Comparison of ENCODE assay signal across 9 mouse cellular contexts in the genomic region with DNA sequence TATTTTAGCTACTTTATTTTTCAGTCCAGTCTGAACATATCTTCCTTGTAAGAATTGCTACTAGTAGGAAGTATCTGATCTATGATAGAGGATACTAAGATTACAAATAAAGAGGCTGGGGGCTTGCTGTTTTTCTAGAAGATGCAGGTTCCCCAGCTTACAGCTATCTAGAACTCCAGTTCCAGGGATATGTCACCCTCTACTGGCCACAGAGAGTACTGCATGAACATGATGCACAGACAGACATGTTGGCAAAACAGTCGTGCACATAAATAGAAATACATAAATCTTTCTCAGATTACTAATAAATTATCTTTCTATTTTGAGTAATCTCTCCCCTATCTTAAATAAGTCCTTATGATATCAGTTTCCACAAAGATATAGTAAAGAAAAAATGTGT. TPM values are rescaled to one million over a fixed set of nuclear protein-coding genes. Genes with fewer than 3 reads are reported as not detected.
DNase-seq lines count a peak whose midpoint lies in the region; ATAC-seq and TF ChIP-seq lines count a peak whose summit lies in the region.
"Had no signal": no experiment of that assay in that cellular context is flagged by ENCODE, and none has a peak within 500 bp of the region (broad histone marks: within the 10 kb centered on the region; RNA-seq: fewer than 3 reads in every experiment).

No protein-coding gene starts in this region.

- DNase-seq in 416B (ENCODE audit: low read depth) = peak; percentile 75
- peak; percentile 66 to 69 for DNase-seq in adrenal gland, postnatal 36 days
- DNase-seq in kidney, postnatal 36 days = peak; percentile 70 to 88
- peak; percentile 58 to 71 for DNase-seq in lung, adult 18-20 months
- DNase-seq in right cerebral cortex, postnatal 36 days (ENCODE audit: low spot score in 2 of 2) = peak; percentile 11 to 41

- no peaks in the 10 kb centered on the region for H3K79me2 ChIP-seq in C2C12 (ENCODE audit: control insufficient read depth, insufficient read depth)

- H3ac ChIP-seq in C2C12 (ENCODE audit: control insufficient read depth, insufficient read length, low read depth) = no peak overlapping the region

- ATAC-seq in erythroblast, adult 5-6 weeks (replicated peaks; ENCODE audit: low FRiP score, poor library complexity, severe bottlenecking) = peak; percentile 79; the same call in 1 of the 2 replicates
- no peak for ATAC-seq in megakaryocyte-erythroid progenitor cell, adult 5-6 weeks (replicated peaks; ENCODE audit: low FRiP score, low TSS enrichment, poor library complexity, severe bottlenecking)

- no peaks in the 10 kb centered on the region for H3K79me3 ChIP-seq in C2C12 (ENCODE audit: low read depth)

- TF ChIP-seq CTCF in C2C12 (IDR thresholded peaks at IDR 0.05; ENCODE audit: control insufficient read depth, insufficient read depth, insufficient read length) = peak; percentile 3

- no peak overlapping the region for H3K4me3 ChIP-seq in C2C12 (ENCODE audit: insufficient read depth, poor library complexity, severe bottlenecking)
- H3K4me3 ChIP-seq: limb, embryonic 13.5 days had no signal

- no peaks in the 10 kb centered on the region for H3K36me3 ChIP-seq in C2C12 (ENCODE audit: control insufficient read depth, insufficient read depth)
- H3K36me3 ChIP-seq: limb, embryonic 13.5 days had no signal

- no peaks in the 10 kb centered on the region for H3K27me3 ChIP-seq in C2C12 (ENCODE audit: control insufficient read depth, insufficient read depth, insufficient read length)
- H3K27me3 ChIP-seq: limb, embryonic 13.5 days had no signal

TF ChIP-seq in C2C12, 6 proteins besides CTCF, POLR2A, EP300 and RAD21:
- TF ChIP-seq MYOG (IDR thresholded peaks at IDR 0.05; ENCODE audit: control insufficient read depth, extremely low read depth, insufficient read length) (no peak), MAX (IDR thresholded peaks at IDR 0.05) (no peak), USF1 (IDR thresholded peaks at IDR 0.05; ENCODE audit: low read depth) (no peak), CEBPB (IDR thresholded peaks at IDR 0.05; ENCODE audit: low read depth) (no peak), FOSL1 (IDR thresholded peaks at IDR 0.05; ENCODE audit: insufficient read depth, low read length, poor library complexity, severe bottlenecking) (no peak), MYOD1 (IDR thresholded peaks at IDR 0.05; ENCODE audit: control insufficient read depth, insufficient read length, low read depth) (no peak)

RNA-seq across cellular contexts. Expression of a gene that starts 34.8 kb away (rescaled TPM):
- polyA plus RNA-seq in C2C12 (2012; fragmentation: generic; extraction: Trizol) = not detected
- not detected for total RNA-seq in adrenal gland, postnatal 36 days (2021)
- not detected in 2 replicates for total RNA-seq in erythroblast, adult 5-6 weeks (2015; ENCODE audit: low replicate concordance)
- 44.9 TPM in 1 of 2 replicates, not detected in the other for total RNA-seq in erythroblast, adult 5-6 weeks (2017; ENCODE audit: low replicate concordance)
- total RNA-seq in megakaryocyte-erythroid progenitor cell, adult 5-6 weeks (2014; fragmentation: Nextera tagmentation) = not detected in 2 replicates
- total RNA-seq in megakaryocyte-erythroid progenitor cell, adult 5-6 weeks (2017) = not detected in 2 replicates
- polyA plus RNA-seq: limb, embryonic 13.5 days had no signal

RNA-seq across cellular contexts. Expression of a gene that starts 35.1 kb away (rescaled TPM):
- 1.2 TPM for polyA plus RNA-seq in C2C12 (2012; fragmentation: generic; extraction: Trizol)
- total RNA-seq in adrenal gland, postnatal 36 days (2021) = 10 to 100 TPM; 22.9 to 25.5 TPM
- 234 and 283 TPM in 2 replicates for total RNA-seq in erythroblast, adult 5-6 weeks (2015; ENCODE audit: low replicate concordance)
- 177 and 200 TPM in 2 replicates for total RNA-seq in erythroblast, adult 5-6 weeks (2017; ENCODE audit: low replicate concordance)
- total RNA-seq in megakaryocyte-erythroid progenitor cell, adult 5-6 weeks (2014; fragmentation: Nextera tagmentation) = 53.8 and 58.8 TPM in 2 replicates
- total RNA-seq in megakaryocyte-erythroid progenitor cell, adult 5-6 weeks (2017) = 61.2 and 73.2 TPM in 2 replicates

RNA-seq across cellular contexts. Expression of a gene that starts 42.0 kb away (rescaled TPM):
- polyA plus RNA-seq in C2C12 (2012; fragmentation: generic; extraction: Trizol) = not detected
- not detected for total RNA-seq in adrenal gland, postnatal 36 days (2021)
- total RNA-seq in erythroblast, adult 5-6 weeks (2015; ENCODE audit: low replicate concordance) = not detected in 2 replicates
- total RNA-seq in erythroblast, adult 5-6 weeks (2017; ENCODE audit: low replicate concordance) = 12.1 TPM in 1 of 2 replicates, not detected in the other
- total RNA-seq in megakaryocyte-erythroid progenitor cell, adult 5-6 weeks (2014; fragmentation: Nextera tagmentation) = not detected in 2 replicates
- 163 and 194 TPM in 2 replicates for total RNA-seq in megakaryocyte-erythroid progenitor cell, adult 5-6 weeks (2017)

RNA-seq across cellular contexts. Expression of a gene that starts 59.6 kb away (rescaled TPM):
- 0.07 TPM for polyA plus RNA-seq in C2C12 (2012; fragmentation: generic; extraction: Trizol)
- total RNA-seq in adrenal gland, postnatal 36 days (2021) = not detected
- not detected in 2 replicates for total RNA-seq in erythroblast, adult 5-6 weeks (2015; ENCODE audit: low replicate concordance)
- 0.84 TPM in 1 of 2 replicates, not detected in the other for total RNA-seq in erythroblast, adult 5-6 weeks (2017; ENCODE audit: low replicate concordance)
- total RNA-seq in megakaryocyte-erythroid progenitor cell, adult 5-6 weeks (2014; fragmentation: Nextera tagmentation) = not detected in 2 replicates
- not detected in 2 replicates for total RNA-seq in megakaryocyte-erythroid progenitor cell, adult 5-6 weeks (2017)
- polyA plus RNA-seq: limb, embryonic 13.5 days had no signal

Comparison
In these comparisons a context has a peak if more than half of its experiments do, and no peak if none do; other contexts are left out.
1. DNase-seq: peak in every context shown above with its lines; median percentile 79 in kidney, postnatal 36 days; 75 in 416B; 68 in adrenal gland, postnatal 36 days; 64 in lung, adult 18-20 months; 26 in right cerebral cortex, postnatal 36 days.